Mouse (Mus musculus): ENCODE data around the gene Gtf2e1.

DNA sequence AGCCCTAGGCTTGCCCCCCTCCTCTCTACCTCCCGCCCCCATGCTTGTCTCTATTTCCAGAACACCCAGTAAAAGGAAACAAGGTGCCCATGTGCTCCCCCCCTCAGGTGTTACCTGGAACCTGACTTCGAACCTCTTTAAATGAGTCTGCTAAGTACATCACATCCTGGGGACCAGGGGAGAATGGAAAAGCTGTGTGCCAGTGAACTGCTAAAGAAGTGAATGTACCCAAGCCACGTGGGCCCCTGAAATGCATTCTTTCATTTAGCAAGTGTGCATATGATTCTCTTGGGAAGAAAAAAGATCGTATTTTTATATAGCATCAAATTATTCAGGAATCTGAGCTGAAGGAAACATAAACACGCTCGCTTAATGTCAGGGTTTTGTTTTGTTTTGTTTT is 44.2 kb upstream of the Gtf2e1 start:
- TF ChIP-seq HCFC1 (IDR thresholded peaks at IDR 0.05; ENCODE audit: borderline replicate concordance, insufficient read depth, low read length) (no peak), ZC3H11A (IDR thresholded peaks at IDR 0.05; ENCODE audit: borderline replicate concordance, low read depth, low read length) (no peak), MAFK (IDR thresholded peaks at IDR 0.05; ENCODE audit: insufficient read depth, low read depth, low read length) (no peak), ZNF384 (IDR thresholded peaks at IDR 0.05; ENCODE audit: low read depth, low read length) (no peak)

Data from ES-E14 (cell line).